Mouse (Mus musculus) myocyte (in vitro differentiated cells): ENCODE measurements around the gene Dnase2a.

ENCODE experiments used
- E2F4 ChIP-seq: IDR thresholded peaks from one replicate; pipeline ENCODE4 v1.6.1; 2011; ENCODE audit warnings: mild to moderate bottlenecking, control low read depth, moderate library complexity; ENCODE audit not compliant: insufficient read depth
- MAX ChIP-seq: IDR thresholded peaks from one replicate; pipeline ENCODE4 v1.6.1; 2011; ENCODE audit warnings: low read depth, mild to moderate bottlenecking, control low read depth
- POLR2A ChIP-seq: IDR thresholded peaks from one replicate; pipeline ENCODE4 v1.6.1; 2011; ENCODE audit warnings: low read depth, mild to moderate bottlenecking, control low read depth, moderate library complexity; ENCODE audit not compliant: insufficient read length
- POLR2AphosphoS2 ChIP-seq: IDR thresholded peaks from one replicate; pipeline ENCODE4 v1.6.1; 2011; ENCODE audit warnings: low read depth, control low read depth; ENCODE audit not compliant: insufficient read length
- TCF12 ChIP-seq: IDR thresholded peaks from one replicate; pipeline ENCODE4 v1.6.1; 2011; ENCODE audit warnings: mild to moderate bottlenecking, control low read depth; ENCODE audit not compliant: poor library complexity, insufficient read depth, severe bottlenecking

- no peak for TF ChIP-seq E2F4
- no peak for TF ChIP-seq POLR2AphosphoS2
- no peak for TF ChIP-seq TCF12
- TF ChIP-seq POLR2A: no peak
- no peak for TF ChIP-seq MAX
These were observed 12.4 kb upstream of the Dnase2a start for GRCm38 (mm10) chr8:84895963-84896362.
